Mouse (Mus musculus) midbrain, postnatal 0 days (tissue): ENCODE results near the gene Hist1h2bl. TPM values are rescaled to one million over a fixed set of nuclear protein-coding genes. Genes with fewer than 3 reads are reported as not detected.

ENCODE experiments used
- ATAC-seq: fragments of 200-750 bp; cut with Nextera tagmentation; 2 replicates; pipeline ENCODE4 v1.8.0; 2017; ENCODE audit warnings: moderate number of reproducible peaks, mild to moderate bottlenecking, moderate TSS enrichment, moderate library complexity; ENCODE audit not compliant: low FRiP score
- DNase-seq: peaks from one replicate; pipeline ENCODE4 v3.0.0-alpha.2; 2015; ENCODE audit warnings: low spot score
- H3K27ac ChIP-seq: fragments of 300-500 bp; sonication (generic); 2 replicates; pipeline ENCODE4 v1.5.1; 2014; ENCODE audit warnings: low read depth, mild to moderate bottlenecking, low read length, mixed read lengths
- H3K27me3 ChIP-seq: fragments of 300-500 bp; sonication (generic); 2 replicates; pipeline ENCODE4 v1.6.1; 2014; ENCODE audit warnings: low read length, control low read depth, mixed read lengths; ENCODE audit not compliant: insufficient read depth
- H3K36me3 ChIP-seq: fragments of 300-500 bp; sonication (generic); 2 replicates; pipeline ENCODE4 v1.6.1; 2014; ENCODE audit warnings: low read length, control low read depth, mixed read lengths; ENCODE audit not compliant: insufficient read depth
- H3K4me1 ChIP-seq: fragments of 300-500 bp; sonication (generic); 2 replicates; pipeline ENCODE4 v1.6.1; 2014; ENCODE audit warnings: mild to moderate bottlenecking, control low read depth, antibody characterized with exemption, low read length, mixed read lengths; ENCODE audit not compliant: insufficient read depth
- H3K4me2 ChIP-seq: fragments of 300-500 bp; sonication (generic); 2 replicates; pipeline ENCODE4 v1.6.1; 2014; ENCODE audit warnings: low read depth, mild to moderate bottlenecking, low read length, mixed read lengths; ENCODE audit not compliant: poor library complexity, severe bottlenecking
- H3K4me3 ChIP-seq: fragments of 300-500 bp; sonication (generic); 2 replicates; pipeline ENCODE4 v1.5.1; 2014; ENCODE audit warnings: low read depth, mild to moderate bottlenecking, low read length, moderate library complexity
- H3K9ac ChIP-seq: fragments of 300-500 bp; sonication (generic); replicated peaks from 2 replicates; pipeline ENCODE4 v1.6.1; 2014; ENCODE audit warnings: mild to moderate bottlenecking, low read length, moderate library complexity, mixed read lengths; ENCODE audit not compliant: poor library complexity, severe bottlenecking
- H3K9me3 ChIP-seq: fragments of 300-500 bp; sonication (generic); 2 replicates; pipeline ENCODE4 v1.6.1; 2016; ENCODE audit warnings: low read length, control low read depth
- CTCF ChIP-seq: IDR thresholded peaks from 2 replicates; pipeline ENCODE4 v1.5.1; 2016; ENCODE audit warnings: antibody characterized with exemption, mild to moderate bottlenecking
- WGBS: fragments of 180-500 bp; shearing (Covaris S2); extraction: QIAGEN DNeasy Blood & Tissue Kit; methylation state at CpG from one replicate; pipeline ENCODE4 v1.1.7; 2014; 5-methylcytosine and 5-hydroxymethylcytosine counted together
- polyA plus RNA-seq: library from polyadenylated mRNA; unstranded; fragments of >200 nt; fragmentation: Nextera tagmentation; extraction: Ambion mirVana; gene quantifications from 2 replicates; pipeline ENCODE4 v1.2.1, GENCODE M21; 2015
- total RNA-seq: library from RNA; depleted of rRNA; stranded (reverse); fragments of >200 nt; gene quantifications from 2 replicates; pipeline ENCODE4 v1.2.3, GENCODE M21; 2014

Hist1h2bl gene
- total and polyA plus RNA-seq, 2 experiments from 2014 or later = 175 TPM; not detected in 1

GRCm38 (mm10) chr13:21734010-21734905 lies 18.3 kb upstream of the Hist1h2bl start:
- Histone ChIP-seq H3K27me3 (no peaks in the 10 kb centered on the region), H3K4me2 (peak overlapping the region; percentile 67)
- WGBS = under 1% methylated on average over 21 of the region's 21 CpGs

GRCm38 (mm10) chr13:21733466-21733865 lies 17.5 kb upstream of the Hist1h2bl start:
- Histone ChIP-seq H3K4me3 (no peak overlapping the region), H3K4me1 (no peaks in the 10 kb centered on the region), H3K4me2 (peak overlapping the region; percentile 67), H3K27ac (peak overlapping the region; percentile 81), H3K9ac (no peak overlapping the region), H3K9me3 (no peaks in the 10 kb centered on the region), H3K27me3 (no peaks in the 10 kb centered on the region), H3K36me3 (no peaks in the 10 kb centered on the region)
- peak; percentile 39 for TF ChIP-seq CTCF
- ATAC-seq (peak; percentile 10; the same call in 1 of the 2 replicates), DNase-seq (no peak)
- 62% methylated on average over 5 of the region's 5 CpGs for WGBS

More at GRCm38 (mm10) chr13:21734010-21734905, 18.3 kb upstream of the Hist1h2bl start:
- Histone ChIP-seq H3K36me3 (no peaks in the 10 kb centered on the region), H3K9ac (peak overlapping the region; percentile 57), H3K4me1 (no peaks in the 10 kb centered on the region), H3K9me3 (no peaks in the 10 kb centered on the region), H3K27ac (peak overlapping the region; percentile 81), H3K4me3 (peak overlapping the region; percentile 46)
- peak; percentile 83 for ATAC-seq
- TF ChIP-seq CTCF = peak; percentile 90
- peak; percentile 96 for DNase-seq

GRCm38 (mm10) chr13:21729544-21729943 lies 13.6 kb upstream of the Hist1h2bl start:
- no peak overlapping the region for H3K4me3 ChIP-seq
- H3K27ac ChIP-seq = no peak overlapping the region
- H3K4me2 ChIP-seq = no peak overlapping the region
- no peak for TF ChIP-seq CTCF
- H3K9ac ChIP-seq = no peak overlapping the region
- H3K27me3 ChIP-seq = no peaks in the 10 kb centered on the region
- DNase-seq (no peak), ATAC-seq (no peak)
- H3K9me3 ChIP-seq = no peaks in the 10 kb centered on the region
- H3K4me1 ChIP-seq = no peaks in the 10 kb centered on the region
- H3K36me3 ChIP-seq = no peaks in the 10 kb centered on the region
- 82% methylated on average over 1 of the region's 1 CpGs for WGBS

GRCm38 (mm10) chr13:21727948-21728572 lies 12.1 kb upstream of the Hist1h2bl start:
- 28% methylated on average over 11 of the region's 11 CpGs for WGBS
- DNase-seq (no peak), ATAC-seq (no peak)

GRCm38 (mm10) chr13:21722993-21723836 lies 7.3 kb upstream of the Hist1h2bl start:
- Histone ChIP-seq H3K4me3 (no peak overlapping the region), H3K4me1 (no peaks in the 10 kb centered on the region; the same call in 1 of the 2 replicates), H3K36me3 (no peaks in the 10 kb centered on the region), H3K27me3 (no peaks in the 10 kb centered on the region), H3K9me3 (no peaks in the 10 kb centered on the region), H3K27ac (no peak overlapping the region), H3K4me2 (no peak overlapping the region), H3K9ac (no peak overlapping the region)
- ATAC-seq = no peak
- TF ChIP-seq CTCF = peak; percentile 22
- DNase-seq = no peak
- WGBS = 37% methylated on average over 5 of the region's 5 CpGs

More at GRCm38 (mm10) chr13:21727948-21728572, 12.1 kb upstream of the Hist1h2bl start:
- Histone ChIP-seq H3K9me3 (no peaks in the 10 kb centered on the region), H3K27ac (no peak overlapping the region), H3K9ac (no peak overlapping the region), H3K36me3 (no peaks in the 10 kb centered on the region), H3K27me3 (no peaks in the 10 kb centered on the region), H3K4me2 (no peak overlapping the region), H3K4me1 (no peaks in the 10 kb centered on the region), H3K4me3 (no peak overlapping the region)
- TF ChIP-seq CTCF = no peak
